Mouse (Mus musculus) kidney, postnatal 25 days (tissue): ENCODE results near the gene Rhbdf1.

Experiments
- DNase-seq, 2 experiments: peaks; one replicate each; pipeline ENCODE4 v3.0.0; 2021; ENCODE audit warnings: mixed read lengths in 2 of 2

Gene Rhbdf1

DNA sequence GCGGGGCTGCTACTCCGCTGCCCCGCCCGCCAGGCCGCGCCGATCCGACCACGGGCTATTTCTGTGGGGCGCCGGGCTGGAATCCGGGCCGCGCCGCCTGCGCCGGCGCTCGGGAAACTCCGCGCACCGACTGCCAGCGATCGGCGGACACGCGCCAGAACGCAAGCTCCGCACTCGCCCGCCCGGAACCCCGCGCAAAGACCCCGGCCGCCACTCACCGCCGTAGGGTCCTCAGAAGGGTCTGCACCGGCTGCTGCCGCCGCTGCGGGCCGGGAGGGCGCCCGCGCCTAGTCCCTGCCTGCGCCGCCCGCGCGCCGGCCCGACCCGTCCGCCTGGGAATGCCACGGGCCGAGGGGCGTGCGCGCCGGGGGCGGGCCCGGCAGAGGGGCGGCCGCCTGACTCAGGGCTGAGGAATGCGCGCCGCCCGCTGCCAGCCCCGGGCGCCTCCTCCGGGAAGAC lies at the start of gene Rhbdf1:
Rhbdf1 (minus strand) TSS at position 350 of the 459 bp plus-strand sequence.
- peak; percentile 72 to 91 for DNase-seq

DNA sequence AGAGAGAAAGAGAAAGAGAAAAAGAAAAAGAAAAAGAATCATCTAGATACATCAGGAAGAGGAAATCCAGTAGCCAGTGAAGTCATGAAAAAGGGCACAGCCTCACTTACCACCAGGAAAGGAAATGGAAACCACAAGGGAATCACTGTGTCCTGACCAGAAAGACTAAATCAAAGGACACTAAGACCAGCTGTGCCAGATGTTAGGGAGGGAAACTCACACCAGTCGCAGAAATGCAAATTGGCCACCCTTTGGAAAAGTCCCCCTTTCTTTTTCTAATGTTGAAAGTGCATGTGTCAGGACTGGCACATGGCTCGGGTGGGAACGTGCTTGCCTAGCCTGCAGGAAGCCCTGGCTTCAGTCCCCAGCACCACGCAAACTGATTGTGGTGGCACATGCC lies 49.1 kb upstream of the Rhbdf1 start:
- no peak for DNase-seq

DNA sequence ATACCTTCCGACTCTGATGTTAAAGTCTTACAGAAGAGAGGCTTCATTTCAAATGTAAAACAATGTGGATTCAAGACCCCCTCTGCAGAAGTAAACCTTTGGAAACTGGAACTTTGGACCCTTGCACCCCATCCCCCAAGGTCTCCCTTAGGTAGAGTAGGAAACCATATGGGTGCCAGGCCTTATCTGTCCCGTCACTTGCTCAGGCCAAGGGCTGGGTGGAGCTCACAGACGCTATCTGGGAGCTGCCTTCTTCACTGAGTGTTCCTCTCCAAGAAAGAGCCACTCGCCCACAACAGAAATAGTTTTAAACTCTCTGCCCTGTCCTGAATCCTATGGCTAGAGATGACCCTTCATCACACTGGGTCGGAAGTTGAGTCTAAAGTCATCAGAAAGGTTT lies 46.9 kb upstream of the Rhbdf1 start:
- no peak for DNase-seq

DNA sequence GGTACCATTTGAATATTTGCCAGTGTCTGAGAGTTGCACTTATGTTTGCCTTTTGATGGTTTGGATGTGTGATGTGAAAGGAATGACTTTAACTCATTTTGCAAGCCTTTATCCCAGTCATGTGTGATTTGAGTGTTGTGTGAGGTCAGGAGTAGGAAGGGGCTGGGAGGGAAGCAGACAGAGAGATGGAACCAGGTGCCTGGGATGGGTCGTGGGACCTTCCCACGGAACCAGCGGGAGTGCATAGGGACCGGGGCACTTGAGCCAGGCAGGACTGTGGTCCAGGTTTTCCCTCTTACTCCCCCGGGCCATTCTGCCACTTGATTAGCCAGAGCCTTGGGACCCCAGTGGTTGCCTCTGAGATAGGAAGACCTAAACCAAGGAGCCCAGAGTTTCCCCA lies 45.9 kb upstream of the Rhbdf1 start:
- no peak for DNase-seq

DNA sequence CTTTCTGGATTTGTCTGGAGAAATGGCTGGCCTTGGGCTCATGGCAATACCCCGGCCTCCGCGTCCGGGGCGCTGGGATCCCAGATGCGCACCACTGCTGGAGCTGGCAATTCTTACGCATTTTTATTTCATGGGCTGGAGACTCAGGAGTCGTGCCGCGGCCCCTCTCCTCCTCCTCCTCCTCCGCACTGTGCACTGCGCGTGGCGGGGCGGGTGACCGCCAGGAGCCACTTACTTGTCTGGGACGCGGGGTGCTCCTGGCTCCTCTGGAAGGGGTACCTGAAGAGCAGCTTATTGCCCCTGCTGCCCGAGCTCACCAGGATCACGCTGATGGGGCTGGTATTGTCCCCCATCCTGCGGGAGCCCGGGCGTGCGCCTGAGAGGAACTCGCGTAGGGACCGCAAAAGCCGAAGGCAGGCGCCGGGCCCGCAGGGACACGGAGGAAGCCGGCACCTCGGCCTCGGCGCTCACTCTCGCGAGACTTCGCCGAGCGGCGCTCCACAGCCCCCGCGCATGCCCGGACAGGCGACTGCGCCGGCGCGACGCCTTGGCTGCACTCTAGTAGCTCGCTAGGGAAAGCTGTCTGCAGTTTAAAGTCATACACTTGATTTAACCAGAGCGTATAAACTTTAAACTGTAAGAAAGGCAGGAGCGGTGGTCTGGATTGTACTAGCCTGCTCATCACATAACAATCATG lies 45.2 kb upstream of the Rhbdf1 start, which contains the start of gene Nprl3:
Nprl3 (minus strand) TSS at position 520 of the 697 bp plus-strand sequence.
- peak; percentile 95 to 98 for DNase-seq

DNA sequence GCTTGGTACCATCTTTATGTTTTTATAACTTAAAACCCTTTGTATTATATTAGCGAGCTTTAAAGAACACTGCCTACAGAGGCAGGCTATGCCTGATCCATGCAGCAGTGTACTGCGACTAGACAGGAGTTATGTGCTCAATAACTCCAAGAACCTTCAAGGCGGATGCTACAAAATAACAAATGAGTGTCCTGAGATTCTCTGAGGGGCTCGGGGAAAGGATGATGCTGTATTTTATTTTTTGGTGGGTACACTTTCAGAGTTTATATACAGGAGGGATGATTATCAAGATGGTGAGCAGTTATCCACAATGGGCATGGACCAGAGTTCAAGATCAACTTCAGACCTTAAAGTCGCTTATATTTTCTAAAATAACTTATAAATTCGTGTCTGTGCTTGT lies 44.7 kb upstream of the Rhbdf1 start:
- DNase-seq: no peak

DNA sequence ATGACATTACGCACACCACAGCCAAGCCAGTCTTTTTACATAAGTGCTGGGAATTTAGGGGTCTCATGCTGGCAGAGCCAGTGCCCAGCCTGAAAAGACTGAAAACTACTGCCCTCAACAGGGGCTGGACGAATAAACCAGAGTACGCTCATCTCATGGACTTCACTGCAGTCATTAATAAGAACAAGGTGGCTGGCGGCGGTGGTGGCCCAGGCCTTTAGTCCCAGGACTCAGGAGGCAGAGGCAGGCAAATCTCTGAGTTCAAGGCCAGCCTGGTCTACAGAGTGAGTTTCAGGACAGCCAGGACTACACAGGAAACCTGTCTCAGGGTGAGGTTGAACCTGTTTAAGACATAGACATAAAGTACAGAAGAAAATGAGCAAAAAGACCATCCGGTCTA lies 44.1 kb upstream of the Rhbdf1 start:
- DNase-seq: no peak

DNA sequence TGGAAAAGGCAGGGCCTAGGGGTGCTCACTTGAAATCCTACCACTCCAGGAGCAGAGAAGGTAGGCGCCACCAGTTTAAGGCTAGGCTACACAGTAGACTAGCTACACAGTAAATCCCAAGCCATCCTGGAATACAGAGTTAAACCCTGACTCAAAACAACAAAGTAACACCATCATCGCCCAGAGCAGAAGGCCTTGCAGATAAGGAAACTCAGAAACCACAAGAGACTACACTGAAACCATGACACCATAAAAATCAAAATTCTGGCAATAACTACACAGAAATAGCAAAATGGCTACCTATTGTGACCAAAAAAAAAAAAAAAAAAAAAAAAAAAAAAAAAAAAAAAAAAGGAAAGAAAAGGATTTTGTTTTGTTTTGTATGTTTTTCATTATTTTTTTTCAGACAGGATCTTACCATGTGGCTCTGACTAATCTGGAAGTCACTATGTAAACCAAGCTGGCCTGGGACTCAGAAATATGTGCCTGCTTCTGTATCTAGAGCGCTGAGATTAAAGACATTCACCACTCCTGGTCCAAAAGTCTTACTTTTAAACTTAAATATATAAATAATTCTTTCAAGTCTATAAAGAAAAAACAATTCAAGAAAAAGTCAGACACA lies 43.1 kb upstream of the Rhbdf1 start:
- DNase-seq: no peak

DNA sequence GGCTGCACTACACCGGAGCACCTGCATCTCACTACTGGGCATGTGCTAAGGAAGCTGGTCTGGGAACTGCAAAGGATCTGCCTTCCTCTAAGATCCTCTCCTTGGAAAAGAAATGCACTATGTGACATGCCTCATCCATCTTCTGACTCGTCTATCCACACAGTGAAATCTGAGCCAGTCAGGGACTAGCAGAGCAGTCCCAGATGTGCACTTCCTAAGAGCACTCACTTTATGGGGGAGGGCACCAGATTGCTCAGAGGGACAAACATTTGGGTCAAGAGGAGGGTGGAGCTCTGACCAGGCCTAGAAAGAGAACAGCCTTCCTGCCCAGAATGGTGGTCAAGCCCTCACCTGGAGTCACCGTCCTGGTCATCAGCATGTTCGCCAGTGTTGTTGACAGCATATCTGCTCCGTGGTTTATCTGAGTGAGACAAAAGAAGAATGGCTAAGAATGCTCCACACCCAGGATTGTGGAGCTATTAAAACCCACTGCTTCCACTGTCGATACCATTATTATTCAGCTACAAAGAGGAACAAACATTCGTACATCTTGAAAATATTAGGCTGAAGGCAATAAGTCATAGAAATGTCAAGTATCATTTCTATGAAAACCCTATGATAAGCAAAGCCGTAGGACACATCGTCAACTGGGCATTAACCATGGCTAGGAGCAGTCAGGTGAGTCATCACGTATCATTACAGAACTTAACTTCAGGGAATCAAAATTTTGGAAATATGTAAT lies 40.7 kb upstream of the Rhbdf1 start:
- no peak for DNase-seq

DNA sequence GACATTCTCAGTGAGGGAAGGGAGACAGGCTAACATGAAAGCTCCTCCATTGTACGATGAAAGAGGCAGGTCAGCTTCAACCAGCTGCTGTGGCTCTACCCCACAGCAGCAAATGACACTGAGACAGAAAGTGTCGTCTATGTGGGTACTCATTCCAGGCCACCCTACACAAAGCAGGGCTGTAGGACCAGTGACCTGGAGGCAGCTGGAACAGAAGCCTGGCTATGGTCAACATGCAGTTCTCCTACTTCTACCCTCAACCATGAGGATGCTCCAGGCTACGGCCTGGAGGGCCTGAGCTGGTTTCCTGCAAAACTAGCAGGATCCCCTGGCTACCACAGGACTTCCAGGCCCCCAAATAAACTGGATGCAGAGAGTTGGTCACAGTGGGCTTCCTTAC lies 34.5 kb upstream of the Rhbdf1 start:
- DNase-seq: no peak

DNA sequence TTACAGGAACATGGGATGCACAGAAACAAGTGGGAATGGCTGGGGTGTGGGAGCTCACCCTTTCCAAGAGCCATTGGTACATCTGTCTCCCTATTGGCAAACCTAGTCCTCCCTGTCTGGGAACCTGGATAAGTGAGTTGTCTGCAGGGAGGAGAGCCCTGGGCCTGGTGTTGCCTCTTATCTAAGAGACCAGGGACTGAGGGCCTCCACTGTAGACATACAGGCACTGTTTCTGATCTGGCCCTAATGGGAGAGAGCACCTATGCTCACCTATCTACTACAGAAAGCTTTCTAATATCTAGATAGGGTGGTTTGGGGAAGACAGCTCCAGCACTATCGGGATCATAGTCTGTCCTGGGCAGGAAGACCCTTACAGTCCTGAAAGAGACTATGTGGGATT lies 34.0 kb upstream of the Rhbdf1 start:
- no peak for DNase-seq

DNA sequence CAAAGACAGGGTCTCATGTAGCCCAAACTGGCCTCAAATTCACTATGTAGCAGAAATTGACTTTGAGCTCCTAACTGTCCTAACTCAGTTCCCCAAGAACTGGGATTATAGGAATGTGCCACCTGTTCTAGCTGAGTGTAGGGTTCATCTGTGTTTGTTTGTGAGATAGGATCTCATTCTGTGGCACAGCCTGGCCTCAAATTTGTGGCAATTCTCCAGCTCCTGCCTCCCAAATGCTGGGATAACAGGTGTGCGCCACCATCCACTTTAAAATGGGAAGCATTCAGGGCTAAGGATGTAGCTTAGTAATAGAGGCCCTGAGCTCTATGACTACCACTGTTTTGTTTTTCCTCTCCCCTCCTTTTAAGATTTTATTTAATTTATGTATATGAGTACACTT lies 31.0 kb upstream of the Rhbdf1 start:
- DNase-seq: no peak

DNA sequence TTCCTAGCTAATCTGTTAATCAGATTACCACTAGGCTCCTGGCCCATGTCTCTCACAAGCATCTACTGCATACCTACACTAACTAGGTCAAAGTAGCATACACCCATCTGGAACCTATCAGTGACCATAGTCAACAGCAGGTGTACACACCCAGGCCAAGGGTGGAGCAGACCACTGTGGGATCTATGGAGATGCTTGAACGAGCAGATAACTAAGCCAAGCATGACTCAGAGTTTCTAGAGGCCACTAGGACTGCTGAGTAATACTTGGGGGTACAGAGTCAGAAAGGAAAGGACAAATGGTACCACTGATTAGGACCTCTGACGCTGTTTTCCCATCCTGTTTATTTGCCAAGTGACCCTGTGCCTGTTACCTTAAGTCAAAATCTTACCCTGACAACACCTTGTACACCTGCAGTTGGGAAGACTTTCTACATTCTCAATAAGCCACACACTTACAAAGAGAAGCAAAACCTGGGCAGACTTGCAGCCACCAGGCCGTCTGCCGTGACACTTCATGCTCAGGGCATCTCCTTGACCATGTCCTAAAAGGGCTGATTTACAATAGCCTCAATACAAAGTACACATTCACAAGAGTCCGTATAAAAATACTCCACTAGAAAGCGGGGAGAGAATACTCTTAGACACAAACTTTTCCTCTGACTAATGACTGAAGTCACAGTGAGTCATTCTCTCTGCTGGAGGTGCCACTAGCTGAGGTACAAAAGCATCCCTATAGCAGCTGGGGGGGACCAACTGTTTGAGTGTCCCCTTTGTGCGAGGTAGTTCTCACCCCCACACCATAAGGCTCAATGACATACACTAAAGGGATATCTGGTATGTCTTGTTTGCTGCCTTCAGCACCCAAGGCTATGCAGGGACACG lies 29.0 kb upstream of the Rhbdf1 start:
- DNase-seq: no peak

DNA sequence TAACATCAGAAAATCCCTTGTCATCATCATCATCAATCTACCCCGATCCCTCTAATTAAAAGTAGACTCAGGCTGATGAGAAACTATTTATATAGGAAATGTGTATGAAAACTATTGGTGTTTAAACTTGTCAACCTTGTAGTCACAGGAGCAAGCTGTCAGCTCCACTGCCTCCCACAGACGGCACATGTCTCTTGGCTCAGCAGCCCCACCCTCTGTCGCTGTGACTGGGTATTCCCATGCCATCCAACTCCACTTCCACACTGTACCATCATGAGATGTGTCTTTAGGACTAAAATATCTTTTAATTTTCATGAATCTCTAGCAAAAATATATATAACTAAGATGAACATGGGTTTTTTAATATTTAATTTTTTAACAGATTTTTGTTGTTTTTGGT lies 26.2 kb upstream of the Rhbdf1 start:
- no peak for DNase-seq

DNA sequence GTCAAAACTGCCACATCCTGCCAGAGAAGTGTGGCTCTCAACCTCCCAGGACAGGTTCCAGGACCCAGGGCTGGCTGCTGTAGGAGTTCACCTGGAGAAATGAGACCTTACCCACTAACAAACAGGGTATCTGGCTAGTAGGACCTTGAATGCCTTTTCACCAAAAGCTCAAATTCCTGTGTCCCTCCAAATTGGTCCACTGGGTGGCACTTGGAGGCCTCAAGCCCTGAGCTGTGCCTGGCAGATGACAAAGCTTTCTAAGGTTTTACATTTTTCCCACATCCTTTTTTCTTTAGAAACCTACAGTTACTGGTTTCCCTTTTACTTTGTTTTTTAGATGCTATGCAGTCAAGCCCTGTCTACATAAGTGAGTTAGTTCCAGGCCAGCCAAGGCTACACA lies 25.0 kb upstream of the Rhbdf1 start:
- DNase-seq: no peak

DNA sequence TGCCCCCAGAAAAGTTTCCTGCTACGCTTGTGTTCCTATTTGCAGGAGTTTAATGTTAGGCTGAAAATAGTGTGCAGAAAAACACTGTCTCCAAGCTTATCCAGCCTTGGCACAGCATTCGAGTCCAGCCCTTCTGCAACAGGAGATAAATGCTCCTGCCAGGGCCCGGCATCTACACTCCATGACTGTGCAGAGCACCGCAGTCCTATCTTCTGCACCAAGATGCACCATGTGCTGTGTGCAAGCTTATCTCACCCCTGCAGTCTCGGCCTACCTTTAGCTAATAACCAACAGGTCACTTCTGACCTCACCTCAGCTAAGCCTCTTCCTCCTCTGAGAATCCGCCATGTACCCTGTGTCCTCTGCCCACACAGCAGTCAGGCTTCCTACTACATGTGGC lies 23.5 kb upstream of the Rhbdf1 start:
- DNase-seq: no peak

DNA sequence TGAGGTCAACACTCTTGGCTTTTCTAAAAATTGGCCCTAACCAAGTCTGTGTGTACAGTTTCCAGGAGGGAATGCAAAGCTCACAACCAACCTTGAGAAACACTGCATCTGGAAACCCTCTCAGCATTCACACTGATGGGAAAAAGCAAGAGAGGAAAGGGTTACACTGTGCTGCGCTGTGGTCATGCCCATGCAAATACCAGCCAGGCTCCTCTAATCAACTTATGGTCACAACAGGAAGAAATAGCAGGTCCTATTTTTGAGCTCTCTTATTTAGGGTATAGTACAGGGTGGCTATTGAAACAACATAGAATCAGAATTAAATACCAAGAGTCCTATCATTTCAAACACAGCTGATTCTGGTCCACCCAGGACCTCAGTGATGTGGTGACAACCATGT lies 22.5 kb upstream of the Rhbdf1 start:
- DNase-seq: no peak

DNA sequence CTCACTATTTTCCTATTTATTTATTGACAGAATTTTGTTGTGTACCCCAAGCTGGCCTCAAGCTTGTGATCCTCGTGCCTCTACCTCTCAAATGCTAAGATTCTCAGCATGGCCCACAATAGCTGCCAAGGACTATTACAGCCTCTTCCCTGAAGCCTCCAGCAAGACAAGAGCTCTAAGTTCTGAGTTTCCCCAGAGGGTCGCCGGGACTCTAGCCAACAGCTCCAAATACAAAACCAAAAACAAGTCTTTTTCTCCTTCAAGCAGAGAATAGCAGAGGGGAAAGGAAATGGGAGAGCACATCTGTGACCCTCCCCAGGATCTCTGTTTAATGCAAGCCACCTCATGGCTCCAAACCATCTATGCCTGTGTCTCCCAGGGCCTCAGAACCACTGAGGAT lies 22.0 kb upstream of the Rhbdf1 start:
- DNase-seq: no peak

DNA sequence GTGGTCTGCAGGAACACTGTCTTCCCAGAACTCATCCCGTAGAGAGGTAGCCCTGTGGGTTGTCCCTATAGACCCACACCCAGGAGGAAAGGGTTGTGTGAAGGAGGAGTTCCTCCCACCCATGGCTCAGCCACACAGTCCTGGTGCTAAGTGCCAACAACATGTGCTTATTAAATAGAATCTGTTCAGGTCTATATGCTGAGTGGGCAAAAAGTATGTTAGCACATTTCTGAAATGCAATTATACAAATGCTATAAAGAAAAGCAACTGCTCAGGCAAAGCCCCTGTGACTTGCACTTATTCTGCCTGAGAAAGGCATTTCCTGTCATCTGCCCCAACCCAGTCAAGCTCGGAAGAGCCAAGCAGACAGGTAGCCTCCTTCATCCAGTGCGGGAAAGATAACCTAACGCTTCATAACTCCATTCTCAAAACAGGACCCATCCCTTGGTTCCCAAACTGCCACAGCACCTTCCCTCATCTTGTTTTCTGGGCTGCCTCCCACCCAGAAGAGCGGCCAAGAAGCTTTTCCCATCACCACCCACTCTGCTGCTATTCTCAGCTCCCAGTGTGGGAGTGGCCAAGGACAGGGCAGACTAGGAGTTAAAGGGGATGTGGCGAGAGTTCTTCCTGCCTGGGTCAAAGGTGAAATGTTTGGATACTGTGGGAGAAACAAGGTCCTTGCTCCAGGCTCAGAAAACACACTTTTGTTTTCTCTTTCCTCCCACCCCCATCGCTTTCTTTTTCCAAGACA lies 21.3 kb upstream of the Rhbdf1 start:
- peak in 1 of 2 experiments; percentile 58 for DNase-seq

DNA sequence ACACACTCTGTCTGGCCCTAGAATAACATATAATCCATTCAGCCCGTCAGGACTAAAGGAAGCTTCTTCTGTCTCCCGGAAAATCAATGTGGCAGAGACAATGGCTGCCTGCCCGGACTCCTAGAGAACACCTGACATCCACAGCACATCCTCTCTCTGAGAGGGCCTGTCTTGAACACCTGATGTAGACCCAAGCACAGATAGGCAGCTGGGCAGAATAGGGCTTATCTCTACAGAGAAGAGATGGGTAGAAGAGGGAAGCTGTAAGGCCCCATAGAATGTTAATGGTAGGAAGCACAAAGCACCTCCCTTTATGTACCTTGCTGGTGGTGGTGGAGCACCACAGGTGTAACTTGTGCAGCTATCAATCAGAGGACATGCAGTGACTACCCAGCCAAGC lies 20.1 kb upstream of the Rhbdf1 start:
- no peak for DNase-seq

DNA sequence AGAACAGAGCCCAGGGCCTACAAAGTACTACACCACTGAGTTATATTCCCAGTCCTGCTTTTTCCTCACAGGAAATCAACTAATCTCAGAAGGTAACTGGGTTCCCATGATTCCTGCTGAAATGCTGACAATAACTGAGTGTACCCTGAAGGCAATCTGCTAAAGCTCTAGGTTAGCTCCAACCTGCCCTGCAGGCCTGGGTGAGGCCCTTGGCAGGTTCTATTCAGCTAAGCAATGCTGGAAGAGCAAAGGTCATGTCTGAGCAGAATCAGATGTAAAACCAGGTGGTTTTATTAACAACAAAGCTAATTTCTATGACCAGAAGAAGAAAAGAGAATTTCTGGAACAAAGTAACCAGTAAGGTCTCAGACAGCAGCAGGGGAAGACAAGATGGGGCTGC lies 19.3 kb upstream of the Rhbdf1 start:
- DNase-seq: no peak
